Mouse (Mus musculus) kidney, embryonic 16.5 days (tissue): Measurements from ENCODE around the gene Tfap4. TPM values are rescaled to one million over a fixed set of nuclear protein-coding genes. Genes with fewer than 3 reads are reported as not detected.

Experiments used
- ATAC-seq: fragments of 200-750 bp; cut with Nextera tagmentation; 2 replicates; pipeline ENCODE4 v1.8.0; 2017; ENCODE audit warnings: moderate TSS enrichment; ENCODE audit not compliant: low FRiP score, low TSS enrichment
- H3K27ac ChIP-seq: fragments of 300-500 bp; sonication (generic); 2 replicates; pipeline ENCODE4 v1.5.1; 2014; ENCODE audit warnings: low read length
- H3K27me3 ChIP-seq: fragments of 300-500 bp; sonication (generic); 2 replicates; pipeline ENCODE4 v1.6.1; 2014; ENCODE audit warnings: low read length, control low read depth, mixed read lengths; ENCODE audit not compliant: insufficient read depth
- H3K36me3 ChIP-seq: fragments of 300-500 bp; sonication (generic); 2 replicates; pipeline ENCODE4 v1.6.1; 2014; ENCODE audit warnings: low read length, control low read depth, mixed read lengths; ENCODE audit not compliant: insufficient read depth
- H3K4me1 ChIP-seq: fragments of 300-500 bp; sonication (generic); 2 replicates; pipeline ENCODE4 v1.6.1; 2014; ENCODE audit warnings: low read length, control low read depth, mixed read lengths; ENCODE audit not compliant: insufficient read depth
- H3K4me2 ChIP-seq: fragments of 300-500 bp; sonication (generic); replicated peaks from 2 replicates; pipeline ENCODE4 v1.6.1; 2014; ENCODE audit warnings: low read depth, low read length
- H3K4me3 ChIP-seq: fragments of 300-500 bp; sonication (generic); 2 replicates; pipeline ENCODE4 v1.5.1; 2014; ENCODE audit warnings: mild to moderate bottlenecking, low read length
- H3K9ac ChIP-seq: fragments of 300-500 bp; sonication (generic); replicated peaks from 2 replicates; pipeline ENCODE4 v1.6.1; 2014; ENCODE audit warnings: low read length
- H3K9me3 ChIP-seq: fragments of 300-500 bp; sonication (generic); 2 replicates; pipeline ENCODE4 v1.6.1; 2016; ENCODE audit warnings: low read length, control low read depth
- WGBS: fragments of 180-500 bp; shearing (Covaris S2); extraction: QIAGEN DNeasy Blood & Tissue Kit; methylation state at CpG from one replicate; pipeline ENCODE4 v1.1.7; 2014; 5-methylcytosine and 5-hydroxymethylcytosine counted together
- polyA plus RNA-seq: library from polyadenylated mRNA; unstranded; fragments of >200 nt; fragmentation: Nextera tagmentation; extraction: Ambion mirVana; gene quantifications from 2 replicates; pipeline ENCODE4 v1.2.1, GENCODE M21; 2015

The Tfap4 gene
- polyA plus RNA-seq, 1 experiment from 2014 or later, result 21.8 TPM

DNA sequence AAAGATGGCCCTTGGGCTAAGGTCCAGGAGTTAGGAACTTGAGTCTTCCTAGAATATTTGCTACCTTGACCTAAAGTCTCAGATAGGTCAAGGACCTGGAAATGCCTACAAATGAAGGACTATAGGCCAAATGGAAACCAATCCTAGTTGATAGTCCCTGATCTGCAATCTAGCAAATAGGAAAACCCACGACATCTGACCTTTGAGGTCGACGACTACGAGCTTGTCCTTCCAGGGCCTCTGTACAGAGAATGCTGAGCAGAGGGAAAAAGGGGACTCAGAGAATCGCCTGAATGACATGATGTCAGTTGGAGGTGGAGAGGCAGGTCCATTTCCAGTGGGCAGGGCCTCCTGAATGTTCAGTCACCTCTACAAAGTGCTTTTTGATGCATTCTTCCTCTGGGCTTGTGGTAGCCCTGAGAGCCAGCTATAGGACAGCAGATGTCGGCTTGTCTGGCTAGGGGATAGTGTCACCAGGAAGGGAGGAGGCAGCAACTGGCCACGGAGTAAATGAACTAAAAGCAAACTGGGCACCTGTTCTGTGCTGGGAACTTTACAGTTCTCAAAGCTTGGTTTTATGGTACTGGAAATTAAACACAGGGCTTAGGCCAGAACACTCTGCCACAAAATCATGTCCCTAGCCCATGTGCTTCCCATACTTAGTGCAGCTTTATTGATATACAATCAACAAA is 36.2 kb downstream of the Tfap4 start:
- no peaks in the 10 kb centered on the region for H3K36me3 ChIP-seq
- ATAC-seq, result no peak
- H3K9ac ChIP-seq, result no peak overlapping the region
- no peaks in the 10 kb centered on the region for H3K9me3 ChIP-seq
- WGBS, result 51% methylated on average over 7 of the region's 7 CpGs
- no peaks in the 10 kb centered on the region for H3K27me3 ChIP-seq
- no peak overlapping the region for H3K4me2 ChIP-seq
- H3K27ac ChIP-seq, result no peak overlapping the region
- H3K4me1 ChIP-seq, result peaks cover 20% of the 10 kb centered on the region
- no peak overlapping the region for H3K4me3 ChIP-seq

GRCm38 (mm10) chr16:4522879-4523278 is 36.8 kb downstream of the Tfap4 start:
- Histone ChIP-seq H3K27ac (no peak overlapping the region), H3K36me3 (no peaks in the 10 kb centered on the region), H3K27me3 (no peaks in the 10 kb centered on the region), H3K4me2 (no peak overlapping the region), H3K4me1 (peaks cover 20% of the 10 kb centered on the region), H3K9ac (no peak overlapping the region), H3K4me3 (no peak overlapping the region), H3K9me3 (no peaks in the 10 kb centered on the region)
- 47% methylated on average over 8 of the region's 8 CpGs for WGBS
- ATAC-seq, result no peak

DNA sequence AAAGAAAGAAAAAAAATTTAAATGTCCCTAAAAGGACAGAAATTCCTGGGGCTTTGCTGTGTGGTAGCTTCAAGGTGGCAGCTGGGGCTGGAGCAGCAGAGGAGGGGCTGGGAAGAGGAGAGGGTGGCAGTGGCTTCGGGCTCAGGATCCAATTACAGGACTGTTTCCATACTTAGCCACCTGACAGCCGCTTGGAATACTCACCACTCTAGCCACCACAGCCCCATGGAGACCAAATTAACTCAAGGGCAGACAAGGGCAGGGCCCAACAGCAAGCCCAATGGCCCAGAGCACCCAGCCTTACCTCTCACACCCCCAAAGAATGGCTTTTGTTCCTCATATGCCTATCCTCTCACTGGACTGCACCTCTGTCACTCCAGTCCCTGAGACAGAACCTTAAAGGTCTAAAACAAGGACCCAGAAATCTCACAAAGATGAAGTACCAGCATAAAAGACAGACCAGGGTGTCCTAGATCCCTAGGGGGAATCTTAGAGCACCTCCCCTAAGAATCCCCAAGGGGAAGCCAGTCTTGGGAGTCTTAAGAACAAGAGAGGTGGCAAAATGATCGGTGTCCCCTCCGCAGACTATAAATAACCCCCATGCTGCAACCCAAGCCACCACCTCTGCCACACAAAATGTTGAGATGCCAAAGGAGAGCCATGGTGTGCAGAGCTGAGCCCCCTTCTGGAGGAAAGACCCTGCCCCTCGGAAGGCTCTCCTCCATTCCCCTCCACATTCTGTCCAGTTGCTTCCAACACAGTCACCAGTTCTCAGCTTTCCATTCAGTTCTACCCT is 37.7 kb downstream of the Tfap4 start:
- no peak overlapping the region for H3K4me3 ChIP-seq
- ATAC-seq, result peak; percentile 90
- H3K9ac ChIP-seq, result no peak overlapping the region
- no peak overlapping the region for H3K4me2 ChIP-seq
- H3K27me3 ChIP-seq, result no peaks in the 10 kb centered on the region
- H3K9me3 ChIP-seq, result no peaks in the 10 kb centered on the region
- peak overlapping the region; percentile 60 for H3K27ac ChIP-seq
- no peaks in the 10 kb centered on the region for H3K36me3 ChIP-seq
- 48% methylated on average over 5 of the region's 5 CpGs for WGBS
- peaks cover 20% of the 10 kb centered on the region for H3K4me1 ChIP-seq

DNA sequence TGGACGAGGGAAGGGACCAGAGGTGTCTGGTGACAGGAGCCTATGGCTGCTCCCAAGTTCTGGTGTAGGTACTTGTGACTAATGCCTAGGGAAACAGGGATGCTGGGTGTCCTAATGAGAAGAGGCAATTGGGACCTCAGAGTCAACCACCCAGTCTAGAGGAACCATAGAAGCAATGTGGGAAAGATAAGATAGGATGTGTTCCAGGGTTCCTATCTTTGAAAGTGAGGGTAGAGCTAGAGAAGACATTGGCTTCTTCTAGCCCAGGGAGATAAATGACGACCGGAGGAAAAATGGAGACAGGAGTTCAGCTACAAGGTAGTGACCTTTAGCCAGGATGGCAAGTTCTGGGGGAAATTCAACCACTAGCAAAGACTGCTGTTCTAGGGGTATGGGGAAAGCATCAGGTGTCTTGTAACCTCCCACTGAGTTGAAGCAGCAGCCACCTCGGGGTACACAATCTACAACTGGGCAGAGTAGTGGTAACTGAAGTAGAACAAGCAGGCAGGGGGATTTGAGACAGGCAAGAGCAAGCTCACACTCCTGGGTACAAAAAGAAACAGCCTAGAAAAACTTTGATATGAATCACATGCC is 38.5 kb downstream of the Tfap4 start:
- Histone ChIP-seq H3K9me3 (no peaks in the 10 kb centered on the region), H3K27me3 (no peaks in the 10 kb centered on the region), H3K27ac (peak overlapping the region; percentile 25; the same call in 1 of the 2 replicates), H3K4me1 (peaks cover 20% of the 10 kb centered on the region), H3K4me2 (no peak overlapping the region), H3K4me3 (no peak overlapping the region), H3K36me3 (no peaks in the 10 kb centered on the region), H3K9ac (no peak overlapping the region)
- ATAC-seq, result no peak
- WGBS, result 48% methylated on average over 4 of the region's 4 CpGs

DNA sequence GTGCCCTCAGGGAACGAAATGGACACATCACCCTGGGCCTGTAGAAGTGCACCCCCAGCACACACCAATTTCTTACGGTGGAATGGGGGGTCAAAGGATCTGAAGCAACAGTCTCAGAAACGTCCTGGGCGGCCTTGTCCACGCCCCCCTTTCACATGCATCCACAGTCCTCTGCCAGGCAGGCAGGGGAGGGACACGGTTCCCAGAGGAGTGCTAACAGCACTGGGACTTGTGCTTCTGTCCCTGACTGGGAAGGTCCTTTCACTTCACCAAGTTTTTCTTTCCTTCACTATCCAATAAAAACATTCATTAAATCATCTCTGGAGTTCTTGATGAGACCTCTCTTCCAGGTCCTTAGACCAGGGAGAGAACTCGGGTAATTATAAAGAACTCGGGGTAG is 39.0 kb downstream of the Tfap4 start:
- Histone ChIP-seq H3K27me3 (no peaks in the 10 kb centered on the region), H3K4me1 (peaks cover 20% of the 10 kb centered on the region), H3K4me2 (no peak overlapping the region), H3K4me3 (no peak overlapping the region), H3K9me3 (no peaks in the 10 kb centered on the region), H3K9ac (no peak overlapping the region), H3K36me3 (no peaks in the 10 kb centered on the region), H3K27ac (no peak overlapping the region)
- WGBS, result 45% methylated on average over 8 of the region's 8 CpGs
- no peak for ATAC-seq

- Histone ChIP-seq H3K27me3 (no peaks in the 10 kb centered on the region), H3K4me1 (peaks cover 21% of the 10 kb centered on the region), H3K4me2 (no peak overlapping the region), H3K27ac (no peak overlapping the region), H3K9ac (no peak overlapping the region), H3K9me3 (no peaks in the 10 kb centered on the region), H3K36me3 (no peaks in the 10 kb centered on the region), H3K4me3 (no peak overlapping the region)
- no peak for ATAC-seq
- 97% methylated on average over 2 of the region's 2 CpGs for WGBS
These were observed 39.8 kb downstream of the Tfap4 start for GRCm38 (mm10) chr16:4519825-4520224.

GRCm38 (mm10) chr16:4519157-4519556 is 40.5 kb downstream of the Tfap4 start:
- H3K36me3 ChIP-seq, result no peaks in the 10 kb centered on the region
- no peak overlapping the region for H3K9ac ChIP-seq
- no peak overlapping the region for H3K4me3 ChIP-seq
- H3K4me2 ChIP-seq, result no peak overlapping the region
- no peaks in the 10 kb centered on the region for H3K9me3 ChIP-seq
- H3K4me1 ChIP-seq, result peaks cover 24% of the 10 kb centered on the region
- no peaks in the 10 kb centered on the region for H3K27me3 ChIP-seq
- no peak overlapping the region for H3K27ac ChIP-seq
- no peak for ATAC-seq
- 82% methylated on average over 4 of the region's 4 CpGs for WGBS

DNA sequence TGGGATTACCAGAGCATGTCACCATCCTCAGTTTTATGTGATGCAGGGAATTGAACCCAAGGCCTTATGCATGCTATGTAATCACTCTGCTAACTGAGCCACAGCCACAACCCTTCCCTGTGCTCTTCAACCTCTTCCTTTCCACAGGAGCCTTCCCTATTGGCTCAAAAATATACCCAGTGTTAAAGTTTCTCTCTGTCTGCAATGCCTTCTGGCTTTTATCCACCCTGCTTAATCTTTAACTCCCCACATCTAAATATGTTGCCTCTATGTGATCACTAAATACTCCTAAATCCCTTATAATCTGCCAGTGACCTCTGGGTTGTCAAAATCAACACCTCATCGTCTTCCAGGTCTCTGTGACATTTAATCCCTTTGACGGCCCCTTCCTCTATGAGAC is 41.7 kb downstream of the Tfap4 start:
- Histone ChIP-seq H3K27me3 (no peaks in the 10 kb centered on the region), H3K4me3 (no peak overlapping the region), H3K4me1 (peaks cover 26% of the 10 kb centered on the region), H3K36me3 (no peaks in the 10 kb centered on the region), H3K9ac (no peak overlapping the region), H3K27ac (no peak overlapping the region), H3K4me2 (no peak overlapping the region), H3K9me3 (no peaks in the 10 kb centered on the region)
- WGBS, result 47% methylated on average over 2 of the region's 2 CpGs
- ATAC-seq, result no peak

GRCm38 (mm10) chr16:4514383-4514782 is 45.3 kb downstream of the Tfap4 start:
- no peak for ATAC-seq
- 77% methylated on average over 3 of the region's 3 CpGs for WGBS

More at GRCm38 (mm10) chr16:4514383-4514782, 45.3 kb downstream of the Tfap4 start:
- Histone ChIP-seq H3K4me3 (no peak overlapping the region), H3K9ac (no peak overlapping the region), H3K36me3 (no peaks in the 10 kb centered on the region), H3K4me2 (no peak overlapping the region), H3K4me1 (peaks cover 16% of the 10 kb centered on the region), H3K27ac (no peak overlapping the region), H3K9me3 (no peaks in the 10 kb centered on the region), H3K27me3 (no peaks in the 10 kb centered on the region)
